Mouse (Mus musculus): ENCODE data around the gene Rad9a.

GRCm38 (mm10) chr19:4213524-4213974 is 12.1 kb upstream of the Rad9a start:
- TF ChIP-seq E2F4 (IDR thresholded peaks at IDR 0.05; ENCODE audit: insufficient read depth) (no peak), POLR2A (IDR thresholded peaks at IDR 0.05; ENCODE audit: insufficient read length, low read depth) (no peak), CEBPB (IDR thresholded peaks at IDR 0.05; ENCODE audit: insufficient read depth, poor library complexity, severe bottlenecking) (no peak), MYOG (IDR thresholded peaks at IDR 0.05; ENCODE audit: control insufficient read depth in 1 of 3, insufficient read depth in 1 of 3, insufficient read length in 2 of 3, low read depth in 2 of 3) (no peak), USF1 (IDR thresholded peaks at IDR 0.05; ENCODE audit: low read depth) (no peak), POLR2AphosphoS2 (IDR thresholded peaks at IDR 0.05; ENCODE audit: insufficient read length, low read depth) (no peak), SRF (IDR thresholded peaks at IDR 0.05; ENCODE audit: control insufficient read depth, insufficient read length, low read depth) (no peak), MAX (IDR thresholded peaks at IDR 0.05; ENCODE audit: low read depth) (no peak), MYOD1 (IDR thresholded peaks at IDR 0.05; ENCODE audit: control insufficient read depth in 1 of 3, insufficient read length in 2 of 3, low read depth in 2 of 3) (no peak), TCF12 (IDR thresholded peaks at IDR 0.05; ENCODE audit: insufficient read depth, poor library complexity, severe bottlenecking) (no peak), REST (IDR thresholded peaks at IDR 0.05; ENCODE audit: insufficient read depth, insufficient read length) (no peak), TCF3 (IDR thresholded peaks at IDR 0.05; ENCODE audit: insufficient read length, low read depth) (no peak)
